Mouse (Mus musculus) heart, postnatal 4 days (tissue): ENCODE measurements at regions not wholly inside any gene's neighbourhood (a gene's known extent, or its start where the extent isn't known, plus 50 kb on each side); places are given as distances from the start of the nearest gene placed in this dataset.
"Not testable (repeated sequence)": the region's sequence is repeated elsewhere in the genome, so short reads cannot be mapped to it uniquely, and the experiment has no call there.

Source experiments
- DNase-seq: peaks from one replicate; pipeline ENCODE4 v3.0.0; 2021

- DNase-seq = no peak
Observed at GRCm38 (mm10) chr4:71663397-71663796, 94.4 kb downstream of the Gm11232 start.

GRCm38 (mm10) chr4:71640521-71640920, 117.2 kb downstream of the Gm11232 start:
- no peak for DNase-seq

- no peak for DNase-seq
Observed at GRCm38 (mm10) chr4:71627088-71627487, 130.7 kb downstream of the Gm11232 start.

GRCm38 (mm10) chr4:71626626-71627025, 131.1 kb downstream of the Gm11232 start:
- DNase-seq = no peak

GRCm38 (mm10) chr4:71624771-71625170, 133.0 kb downstream of the Gm11232 start:
- DNase-seq = no peak

GRCm38 (mm10) chr4:71613720-71614119, 144.0 kb downstream of the Gm11232 start:
- DNase-seq = no peak

- DNase-seq = no peak
Observed at GRCm38 (mm10) chr4:71585880-71586279, 171.9 kb downstream of the Gm11232 start.

GRCm38 (mm10) chr4:71560656-71561055, 197.1 kb downstream of the Gm11232 start:
- DNase-seq = no peak

- no peak for DNase-seq
Observed at GRCm38 (mm10) chr4:71539200-71539599, 218.6 kb downstream of the Gm11232 start.

GRCm38 (mm10) chr4:71537971-71538370, 219.8 kb downstream of the Gm11232 start:
- no peak for DNase-seq

- no peak for DNase-seq
Observed at GRCm38 (mm10) chr4:71524255-71524970, 233.4 kb downstream of the Gm11232 start.

GRCm38 (mm10) chr4:71520751-71521150, 237.0 kb downstream of the Gm11232 start:
- DNase-seq = no peak

- DNase-seq = no peak
Observed at GRCm38 (mm10) chr4:71517921-71518404, 239.8 kb downstream of the Gm11232 start.

GRCm38 (mm10) chr4:71506911-71507310, 250.9 kb downstream of the Gm11232 start:
- DNase-seq = no peak

- DNase-seq = no peak
Observed at GRCm38 (mm10) chr4:71489788-71490187, 268.0 kb downstream of the Gm11232 start.

GRCm38 (mm10) chr4:71488663-71489161, 269.1 kb downstream of the Gm11232 start:
- DNase-seq = no peak

- DNase-seq = no peak
Observed at GRCm38 (mm10) chr4:71488059-71488458, 269.7 kb downstream of the Gm11232 start.

- DNase-seq = no peak
Observed at GRCm38 (mm10) chr4:71480960-71481359, 276.8 kb downstream of the Gm11232 start.

GRCm38 (mm10) chr4:71470580-71470979, 287.2 kb downstream of the Gm11232 start:
- DNase-seq = no peak

- DNase-seq = no peak
Observed at GRCm38 (mm10) chr4:71454811-71455210, 303.0 kb downstream of the Gm11232 start.

- no peak for DNase-seq
Observed at GRCm38 (mm10) chr4:71453499-71453898, 304.3 kb downstream of the Gm11232 start.

- no peak for DNase-seq
Observed at GRCm38 (mm10) chr4:71446461-71446860, 311.3 kb downstream of the Gm11232 start.

- DNase-seq = no peak
Observed at GRCm38 (mm10) chr4:71431245-71431929, 326.4 kb downstream of the Gm11232 start.

- DNase-seq = not testable (repeated sequence)
Observed at GRCm38 (mm10) chr4:71422121-71422520, 335.6 kb downstream of the Gm11232 start.
